Mouse (Mus musculus): ENCODE results near the gene Ptcd2.

Gene Ptcd2

DNA sequence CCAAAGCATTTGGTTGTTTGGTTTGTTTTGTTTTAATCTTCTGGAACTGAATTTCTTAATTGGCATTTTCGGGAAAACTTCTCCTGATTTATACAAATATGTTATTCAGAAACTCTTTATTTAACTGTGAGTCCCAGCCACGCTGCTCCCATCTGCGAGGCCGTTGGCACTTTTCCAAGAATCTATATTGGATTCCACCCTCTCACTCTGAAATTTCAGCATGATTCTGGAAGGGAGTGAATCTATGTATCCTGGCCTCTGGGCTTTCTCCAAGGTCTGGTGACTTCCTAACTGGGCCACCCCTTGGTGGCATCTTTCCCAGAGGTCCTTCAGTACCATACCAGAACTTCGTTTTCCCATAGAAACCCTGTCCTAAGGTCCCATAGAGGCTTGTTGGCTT is 40.7 kb downstream of the Ptcd2 start:
- DNase-seq: no peak

DNA sequence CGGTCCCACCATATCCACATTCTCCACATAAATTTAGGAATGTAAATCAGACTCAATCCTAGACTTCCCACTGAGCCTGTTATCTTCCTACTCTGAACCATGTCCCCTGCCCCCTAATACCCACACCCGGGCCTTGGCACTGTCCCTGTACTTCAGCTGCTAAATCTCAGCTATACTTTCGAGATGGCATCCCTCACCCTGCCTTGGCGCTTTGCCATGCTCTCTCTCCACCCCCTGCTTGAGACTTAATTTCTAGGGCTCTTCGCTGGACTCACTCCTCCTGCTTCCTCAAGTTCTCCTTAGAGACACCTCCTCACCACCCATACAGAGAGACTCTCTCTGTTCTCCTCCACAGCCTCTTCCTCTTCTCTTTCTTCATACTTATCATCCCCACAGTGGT is 44.6 kb downstream of the Ptcd2 start:
- no peak for DNase-seq

- no peak for DNase-seq
These were observed 50.3 kb downstream of the Ptcd2 start for GRCm38 (mm10) chr13:99294176-99294575.

DNA sequence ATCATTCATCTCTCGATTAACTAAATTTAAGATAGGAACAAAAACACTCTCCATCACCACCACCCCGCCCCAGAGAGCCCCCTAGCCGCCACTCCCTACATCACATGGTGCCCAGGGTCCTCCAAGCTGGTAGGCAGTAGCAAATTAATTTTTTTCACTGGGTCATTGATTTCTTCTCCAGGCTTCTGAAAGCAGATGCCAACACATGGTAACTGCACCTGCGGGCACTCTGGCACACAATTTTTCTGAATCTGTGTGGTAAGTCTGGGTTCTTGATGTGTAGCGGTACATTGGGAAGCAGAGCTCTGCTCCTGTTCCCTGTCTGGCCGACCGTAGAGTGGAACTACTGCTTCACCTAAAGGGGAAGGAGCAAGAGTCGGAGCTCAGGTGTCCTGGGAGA is 53.7 kb downstream of the Ptcd2 start:
- DNase-seq: no peak

- DNase-seq: no peak
These were observed 56.7 kb downstream of the Ptcd2 start for GRCm38 (mm10) chr13:99287786-99288185.

GRCm38 (mm10) chr13:99287207-99287606 is 57.3 kb downstream of the Ptcd2 start:
- DNase-seq: no peak

DNA sequence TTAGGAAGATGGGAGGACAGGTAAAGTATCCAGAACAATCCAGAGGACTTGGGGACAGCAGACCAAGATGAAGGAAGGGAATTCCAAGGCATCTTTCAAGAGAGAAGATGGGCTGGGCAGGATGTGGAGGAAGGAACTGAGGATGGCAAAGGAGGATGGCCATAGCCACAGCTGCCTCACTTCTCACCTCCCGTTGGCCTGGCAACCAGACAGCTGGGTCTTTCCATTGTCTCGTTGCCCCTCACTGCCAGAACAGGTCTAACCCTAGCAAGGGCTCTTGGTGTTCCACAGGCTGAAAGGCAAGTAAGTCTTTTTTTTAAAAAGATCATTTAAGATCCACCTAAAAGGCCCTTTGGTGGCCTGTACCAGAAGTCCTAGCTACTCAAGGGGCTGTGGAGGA is 59.3 kb downstream of the Ptcd2 start:
- no peak for DNase-seq

DNA sequence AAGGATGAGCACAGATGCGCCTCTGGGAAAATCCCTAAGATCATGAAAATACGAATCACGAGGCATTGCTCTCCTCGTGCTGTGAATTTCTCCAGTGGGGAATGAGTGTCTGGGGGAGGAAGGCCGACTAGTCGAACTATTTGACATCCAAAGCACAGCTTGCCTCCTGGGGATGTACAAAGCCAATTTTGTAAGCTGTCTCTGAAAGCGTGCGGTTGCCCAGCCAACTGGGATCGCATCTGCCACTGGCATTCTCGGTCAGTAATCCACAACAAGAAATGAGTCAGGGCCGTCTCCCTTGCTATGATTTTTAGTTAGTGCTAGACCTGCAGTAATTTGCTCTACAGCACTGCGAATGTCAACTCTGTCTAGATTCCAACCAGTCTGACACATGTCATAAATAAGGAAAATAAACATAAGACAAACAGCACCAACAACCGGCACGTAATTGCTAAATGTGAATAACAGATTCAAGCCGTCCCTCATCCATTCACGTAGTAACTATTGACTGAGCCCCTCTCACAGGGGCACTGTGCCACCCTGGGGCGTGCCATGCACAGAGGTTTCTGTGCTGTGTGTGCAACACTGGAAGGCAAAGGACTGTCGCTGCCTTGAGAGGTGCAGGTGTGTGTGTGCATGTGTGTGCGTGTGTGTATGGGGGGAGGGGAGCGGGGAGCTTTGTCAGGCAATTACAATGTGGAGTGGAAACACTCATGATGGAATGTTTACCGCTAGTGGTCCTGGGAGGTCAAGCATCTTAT is 59.9 kb downstream of the Ptcd2 start:
- no peak for DNase-seq

- DNase-seq: no peak
These were observed 60.6 kb downstream of the Ptcd2 start for GRCm38 (mm10) chr13:99283916-99284315.

- peak in 1 of 2 experiments; percentile 9 for DNase-seq
These were observed 61.5 kb downstream of the Ptcd2 start for GRCm38 (mm10) chr13:99282961-99283360.

DNA sequence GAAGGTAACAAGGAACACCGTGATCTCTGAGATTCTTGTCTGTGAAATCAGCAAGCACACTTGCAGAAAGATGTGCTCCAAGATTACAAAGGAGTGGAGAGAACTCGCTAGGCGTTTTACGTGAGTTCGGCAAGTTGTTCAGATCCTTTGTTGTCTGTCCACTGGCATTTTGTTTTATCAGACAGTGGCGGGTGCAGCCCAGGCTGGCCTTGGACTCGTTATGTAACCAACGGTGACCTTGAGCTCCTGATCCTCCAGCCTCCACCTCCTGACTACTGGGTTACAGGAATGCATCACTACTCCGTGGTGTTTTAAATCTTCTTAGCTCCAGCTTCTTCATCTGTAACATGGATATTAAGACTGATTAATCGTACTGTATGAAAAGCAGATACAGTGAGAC is 65.2 kb downstream of the Ptcd2 start:
- peak in 1 of 2 experiments; percentile 6 for DNase-seq

GRCm38 (mm10) chr13:99278511-99278910 is 66.0 kb downstream of the Ptcd2 start:
- no peak for DNase-seq

GRCm38 (mm10) chr13:99277521-99277920 is 67.0 kb downstream of the Ptcd2 start:
- no peak for DNase-seq

GRCm38 (mm10) chr13:99272046-99272445 is 72.5 kb downstream of the Ptcd2 start:
- DNase-seq: no peak
